Mouse (Mus musculus): ENCODE results near the gene Iqschfp. TPM values are rescaled to one million over a fixed set of nuclear protein-coding genes. Genes with fewer than 3 reads are reported as not detected.

Gene Iqschfp
- polyA plus RNA-seq (2015; fragmentation: Nextera tagmentation; extraction: Ambion mirVana), result not detected in 2 replicates

GRCm38 (mm10) chr3:67892026-67892705 is at the start of gene Iqschfp, which contains the start of gene Iqcj:
TSS of gene Iqschfp (plus strand) at chr3:67892232.
TSS of gene Iqcj (plus strand) at chr3:67892220.
- Histone ChIP-seq H3K9ac (ENCODE audit: low read depth, low read length) (no peak within 1 kb of the TSS), H3K9me3 (replicated peaks; ENCODE audit: control insufficient read depth, low read length) (no peaks in the 10 kb centered on the region), H3K4me2 (ENCODE audit: low read depth, low read length) (no peak within 1 kb of the TSS), H3K36me3 (ENCODE audit: control insufficient read depth, insufficient read depth) (no peaks in the 10 kb centered on the region), H3K27me3 (ENCODE audit: control insufficient read depth, insufficient read depth, low read depth, low read length) (no peaks in the 10 kb centered on the region), H3K4me1 (ENCODE audit: control insufficient read depth, low read depth, low read length) (no peaks in the 10 kb centered on the region), H3K4me3 (ENCODE audit: low read depth, low read length) (no peak within 1 kb of the TSS), H3K27ac (ENCODE audit: low read length) (no peak within 1 kb of the TSS)
- no peak for ATAC-seq (ENCODE audit: low read depth)
- WGBS (ENCODE audit: insufficient replicate concordance), result 64% methylated on average over 15 of the region's 15 CpGs

- ATAC-seq (ENCODE audit: low read depth), result no peak
- Histone ChIP-seq H3K9me3 (replicated peaks; ENCODE audit: control insufficient read depth, low read length) (no peaks in the 10 kb centered on the region), H3K4me3 (ENCODE audit: low read depth, low read length) (no peak overlapping the region)
Observed at GRCm38 (mm10) chr3:67852397-67852796, 39.6 kb upstream of the Iqschfp start.

GRCm38 (mm10) chr3:67861524-67861923 is 30.5 kb upstream of the Iqschfp start:
- H3K9ac ChIP-seq (ENCODE audit: low read depth, low read length), result no peak overlapping the region
- no peaks in the 10 kb centered on the region for H3K4me1 ChIP-seq (ENCODE audit: control insufficient read depth, low read depth, low read length)
- WGBS (ENCODE audit: insufficient replicate concordance), result 62% methylated on average over 3 of the region's 3 CpGs
- no peaks in the 10 kb centered on the region for H3K36me3 ChIP-seq (ENCODE audit: control insufficient read depth, insufficient read depth)
- H3K4me2 ChIP-seq (ENCODE audit: low read depth, low read length), result no peak overlapping the region
- no peak for ATAC-seq (ENCODE audit: low read depth)
- H3K9me3 ChIP-seq (replicated peaks; ENCODE audit: control insufficient read depth, low read length), result no peaks in the 10 kb centered on the region
- H3K27me3 ChIP-seq (ENCODE audit: control insufficient read depth, insufficient read depth, low read depth, low read length), result no peaks in the 10 kb centered on the region
- H3K27ac ChIP-seq (ENCODE audit: low read length), result no peak overlapping the region
- H3K4me3 ChIP-seq (ENCODE audit: low read depth, low read length), result no peak overlapping the region

More at GRCm38 (mm10) chr3:67852397-67852796, 39.6 kb upstream of the Iqschfp start:
- 66% methylated on average over 5 of the region's 5 CpGs for WGBS (ENCODE audit: insufficient replicate concordance)
- H3K27ac ChIP-seq (ENCODE audit: low read length), result no peak overlapping the region
- H3K9ac ChIP-seq (ENCODE audit: low read depth, low read length), result no peak overlapping the region
- no peaks in the 10 kb centered on the region for H3K27me3 ChIP-seq (ENCODE audit: control insufficient read depth, insufficient read depth, low read depth, low read length)
- H3K4me1 ChIP-seq (ENCODE audit: control insufficient read depth, low read depth, low read length), result no peaks in the 10 kb centered on the region
- no peak overlapping the region for H3K4me2 ChIP-seq (ENCODE audit: low read depth, low read length)
- H3K36me3 ChIP-seq (ENCODE audit: control insufficient read depth, insufficient read depth), result no peaks in the 10 kb centered on the region

GRCm38 (mm10) chr3:67867420-67868065 is 24.5 kb upstream of the Iqschfp start:
- 70% methylated on average over 13 of the region's 13 CpGs for WGBS (ENCODE audit: insufficient replicate concordance)

GRCm38 (mm10) chr3:67869424-67869823 is 22.6 kb upstream of the Iqschfp start:
- Histone ChIP-seq H3K4me2 (ENCODE audit: low read depth, low read length) (no peak overlapping the region), H3K27ac (ENCODE audit: low read length) (no peak overlapping the region), H3K4me3 (ENCODE audit: low read depth, low read length) (no peak overlapping the region), H3K4me1 (ENCODE audit: control insufficient read depth, low read depth, low read length) (no peaks in the 10 kb centered on the region), H3K9me3 (replicated peaks; ENCODE audit: control insufficient read depth, low read length) (no peaks in the 10 kb centered on the region), H3K36me3 (ENCODE audit: control insufficient read depth, insufficient read depth) (no peaks in the 10 kb centered on the region), H3K27me3 (ENCODE audit: control insufficient read depth, insufficient read depth, low read depth, low read length) (no peaks in the 10 kb centered on the region), H3K9ac (ENCODE audit: low read depth, low read length) (no peak overlapping the region)
- no peak for ATAC-seq (ENCODE audit: low read depth)
- 60% methylated on average over 1 of the region's 1 CpGs for WGBS (ENCODE audit: insufficient replicate concordance)

More at GRCm38 (mm10) chr3:67867420-67868065, 24.5 kb upstream of the Iqschfp start:
- Histone ChIP-seq H3K27me3 (ENCODE audit: control insufficient read depth, insufficient read depth, low read depth, low read length) (no peaks in the 10 kb centered on the region), H3K36me3 (ENCODE audit: control insufficient read depth, insufficient read depth) (no peaks in the 10 kb centered on the region), H3K4me1 (ENCODE audit: control insufficient read depth, low read depth, low read length) (no peaks in the 10 kb centered on the region), H3K9me3 (replicated peaks; ENCODE audit: control insufficient read depth, low read length) (no peaks in the 10 kb centered on the region), H3K4me3 (ENCODE audit: low read depth, low read length) (no peak overlapping the region), H3K4me2 (ENCODE audit: low read depth, low read length) (no peak overlapping the region), H3K27ac (ENCODE audit: low read length) (no peak overlapping the region), H3K9ac (ENCODE audit: low read depth, low read length) (no peak overlapping the region)
- ATAC-seq (ENCODE audit: low read depth), result no peak

GRCm38 (mm10) chr3:67877253-67877652 is 14.8 kb upstream of the Iqschfp start:
- WGBS (ENCODE audit: insufficient replicate concordance), result 53% methylated on average over 4 of the region's 4 CpGs
- Histone ChIP-seq H3K4me3 (ENCODE audit: low read depth, low read length) (no peak overlapping the region), H3K9me3 (replicated peaks; ENCODE audit: control insufficient read depth, low read length) (no peaks in the 10 kb centered on the region), H3K36me3 (ENCODE audit: control insufficient read depth, insufficient read depth) (no peaks in the 10 kb centered on the region), H3K27ac (ENCODE audit: low read length) (no peak overlapping the region), H3K27me3 (ENCODE audit: control insufficient read depth, insufficient read depth, low read depth, low read length) (no peaks in the 10 kb centered on the region), H3K9ac (ENCODE audit: low read depth, low read length) (no peak overlapping the region), H3K4me1 (ENCODE audit: control insufficient read depth, low read depth, low read length) (no peaks in the 10 kb centered on the region), H3K4me2 (ENCODE audit: low read depth, low read length) (no peak overlapping the region)
- no peak for ATAC-seq (ENCODE audit: low read depth)

- Histone ChIP-seq H3K9ac (ENCODE audit: low read depth, low read length) (no peak overlapping the region), H3K4me1 (ENCODE audit: control insufficient read depth, low read depth, low read length) (no peaks in the 10 kb centered on the region), H3K4me2 (ENCODE audit: low read depth, low read length) (no peak overlapping the region), H3K9me3 (replicated peaks; ENCODE audit: control insufficient read depth, low read length) (no peaks in the 10 kb centered on the region), H3K36me3 (ENCODE audit: control insufficient read depth, insufficient read depth) (no peaks in the 10 kb centered on the region), H3K27me3 (ENCODE audit: control insufficient read depth, insufficient read depth, low read depth, low read length) (no peaks in the 10 kb centered on the region), H3K27ac (ENCODE audit: low read length) (no peak overlapping the region), H3K4me3 (ENCODE audit: low read depth, low read length) (no peak overlapping the region)
- WGBS (ENCODE audit: insufficient replicate concordance), result 60% methylated on average over 3 of the region's 3 CpGs
- no peak for ATAC-seq (ENCODE audit: low read depth)
Observed at GRCm38 (mm10) chr3:67884335-67884734, 7.7 kb upstream of the Iqschfp start.

GRCm38 (mm10) chr3:67886176-67886575 is 5.9 kb upstream of the Iqschfp start:
- H3K36me3 ChIP-seq (ENCODE audit: control insufficient read depth, insufficient read depth), result no peaks in the 10 kb centered on the region
- no peaks in the 10 kb centered on the region for H3K4me1 ChIP-seq (ENCODE audit: control insufficient read depth, low read depth, low read length)
- no peaks in the 10 kb centered on the region for H3K27me3 ChIP-seq (ENCODE audit: control insufficient read depth, insufficient read depth, low read depth, low read length)
- no peak overlapping the region for H3K4me2 ChIP-seq (ENCODE audit: low read depth, low read length)
- H3K27ac ChIP-seq (ENCODE audit: low read length), result no peak overlapping the region
- H3K9ac ChIP-seq (ENCODE audit: low read depth, low read length), result no peak overlapping the region
- no peak for ATAC-seq (ENCODE audit: low read depth)
- H3K4me3 ChIP-seq (ENCODE audit: low read depth, low read length), result no peak overlapping the region
- WGBS (ENCODE audit: insufficient replicate concordance), result 48% methylated on average over 1 of the region's 1 CpGs
- H3K9me3 ChIP-seq (replicated peaks; ENCODE audit: control insufficient read depth, low read length), result no peaks in the 10 kb centered on the region

- Histone ChIP-seq H3K9me3 (replicated peaks; ENCODE audit: control insufficient read depth, low read length) (no peaks in the 10 kb centered on the region), H3K36me3 (ENCODE audit: control insufficient read depth, insufficient read depth) (no peaks in the 10 kb centered on the region), H3K4me1 (ENCODE audit: control insufficient read depth, low read depth, low read length) (no peaks in the 10 kb centered on the region), H3K27me3 (ENCODE audit: control insufficient read depth, insufficient read depth, low read depth, low read length) (no peaks in the 10 kb centered on the region), H3K9ac (ENCODE audit: low read depth, low read length) (no peak overlapping the region), H3K4me3 (ENCODE audit: low read depth, low read length) (no peak overlapping the region), H3K4me2 (ENCODE audit: low read depth, low read length) (no peak overlapping the region), H3K27ac (ENCODE audit: low read length) (no peak overlapping the region)
- ATAC-seq (ENCODE audit: low read depth), result no peak
Observed at GRCm38 (mm10) chr3:67887251-67887650, 4.8 kb upstream of the Iqschfp start.
